Mouse (Mus musculus): ENCODE measurements around the gene Camk1d. TPM values are rescaled to one million over a fixed set of nuclear protein-coding genes. Genes with fewer than 3 reads are reported as not detected.

Gene Camk1d
- polyA plus RNA-seq, 1 experiment from 2014 or later: 2.0 TPM

DNA sequence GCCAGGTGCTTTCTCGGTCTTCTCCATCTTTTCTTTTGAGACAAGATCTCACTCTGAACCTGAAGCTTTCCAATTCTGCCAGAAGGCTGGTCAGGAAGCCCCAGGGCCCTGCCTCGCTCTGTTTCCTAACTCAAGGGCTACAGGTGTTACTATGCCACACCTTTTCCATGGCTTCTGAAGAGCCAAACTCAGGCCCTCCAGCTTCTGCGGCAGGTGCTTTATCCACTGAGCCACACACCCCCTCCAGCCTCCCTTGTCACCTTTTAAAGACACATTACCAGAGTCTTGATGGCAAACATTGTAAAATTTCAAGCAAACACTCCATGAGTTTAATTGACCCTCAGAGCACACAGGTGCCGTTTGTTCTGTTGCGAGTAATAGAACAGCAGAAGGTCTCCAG lies 17.7 kb upstream of the Camk1d start:
- DNase-seq (no peak), ATAC-seq (no peak)

GRCm38 (mm10) chr2:5730364-5730792 lies 16.1 kb upstream of the Camk1d start:
- no peak for ATAC-seq
- Histone ChIP-seq H3K27ac (ENCODE audit: low read depth) (no peak overlapping the region), H3K4me3 (ENCODE audit: low read depth, low read length) (no peak overlapping the region), H3K27me3 (ENCODE audit: insufficient read depth, low read length) (no peaks in the 10 kb centered on the region), H3K4me2 (ENCODE audit: low read depth, low read length) (no peak overlapping the region), H3K36me3 (replicated peaks; ENCODE audit: insufficient read depth, low read length) (no peaks in the 10 kb centered on the region), H3K9me3 (ENCODE audit: low read length) (no peaks in the 10 kb centered on the region), H3K4me1 (ENCODE audit: insufficient read depth) (no peaks in the 10 kb centered on the region), H3K9ac (replicated peaks) (no peak overlapping the region)
- DNase-seq: no peak
- TF ChIP-seq EP300 (IDR thresholded peaks at IDR 0.05; ENCODE audit: low read depth) (no peak), CTCF (IDR thresholded peaks at IDR 0.05; ENCODE audit: low read depth) (no peak)
- 70% methylated on average over 15 of the region's 15 CpGs for WGBS (ENCODE audit: insufficient replicate concordance)

More for the DNA sequence above, 17.7 kb upstream of the Camk1d start:
- H3K4me2 ChIP-seq (ENCODE audit: low read depth, low read length): no peak overlapping the region
- H3K9me3 ChIP-seq (ENCODE audit: low read length): no peaks in the 10 kb centered on the region
- H3K27ac ChIP-seq (ENCODE audit: low read depth): no peak overlapping the region
- H3K36me3 ChIP-seq (replicated peaks; ENCODE audit: insufficient read depth, low read length): no peaks in the 10 kb centered on the region
- TF ChIP-seq EP300 (IDR thresholded peaks at IDR 0.05; ENCODE audit: low read depth) (no peak), CTCF (IDR thresholded peaks at IDR 0.05; ENCODE audit: low read depth) (no peak)
- H3K27me3 ChIP-seq (ENCODE audit: insufficient read depth, low read length): no peaks in the 10 kb centered on the region
- H3K9ac ChIP-seq (replicated peaks): no peak overlapping the region
- H3K4me1 ChIP-seq (ENCODE audit: insufficient read depth): no peaks in the 10 kb centered on the region
- no peak overlapping the region for H3K4me3 ChIP-seq (ENCODE audit: low read depth, low read length)
- WGBS (ENCODE audit: insufficient replicate concordance): 76% methylated on average over 5 of the region's 5 CpGs

- Histone ChIP-seq H3K27ac (ENCODE audit: low read depth) (no peak overlapping the region), H3K9me3 (ENCODE audit: low read length) (no peaks in the 10 kb centered on the region), H3K9ac (replicated peaks) (no peak overlapping the region), H3K27me3 (ENCODE audit: insufficient read depth, low read length) (no peaks in the 10 kb centered on the region), H3K4me2 (ENCODE audit: low read depth, low read length) (no peak overlapping the region), H3K4me3 (ENCODE audit: low read depth, low read length) (no peak overlapping the region), H3K4me1 (ENCODE audit: insufficient read depth) (no peaks in the 10 kb centered on the region), H3K36me3 (replicated peaks; ENCODE audit: insufficient read depth, low read length) (no peaks in the 10 kb centered on the region)
- WGBS (ENCODE audit: insufficient replicate concordance): 57% methylated on average over 7 of the region's 7 CpGs
- TF ChIP-seq EP300 (IDR thresholded peaks at IDR 0.05; ENCODE audit: low read depth) (no peak), CTCF (IDR thresholded peaks at IDR 0.05; ENCODE audit: low read depth) (no peak)
- DNase-seq (no peak), ATAC-seq (no peak)
Observed at GRCm38 (mm10) chr2:5729931-5730330, 15.6 kb upstream of the Camk1d start.

- H3K27me3 ChIP-seq (ENCODE audit: insufficient read depth, low read length): no peaks in the 10 kb centered on the region
- DNase-seq (no peak), ATAC-seq (no peak)
- H3K9ac ChIP-seq (replicated peaks): no peak overlapping the region
- no peaks in the 10 kb centered on the region for H3K36me3 ChIP-seq (replicated peaks; ENCODE audit: insufficient read depth, low read length)
- WGBS (ENCODE audit: insufficient replicate concordance): 34% methylated on average over 8 of the region's 8 CpGs
- H3K9me3 ChIP-seq (ENCODE audit: low read length): no peaks in the 10 kb centered on the region
- no peak for TF ChIP-seq EP300 (IDR thresholded peaks at IDR 0.05; ENCODE audit: low read depth)
- no peak for TF ChIP-seq CTCF (IDR thresholded peaks at IDR 0.05; ENCODE audit: low read depth)
- no peak overlapping the region for H3K4me2 ChIP-seq (ENCODE audit: low read depth, low read length)
- H3K4me1 ChIP-seq (ENCODE audit: insufficient read depth): no peaks in the 10 kb centered on the region
- H3K4me3 ChIP-seq (ENCODE audit: low read depth, low read length): no peak overlapping the region
- no peak overlapping the region for H3K27ac ChIP-seq (ENCODE audit: low read depth)
Observed at GRCm38 (mm10) chr2:5725028-5725701, 10.8 kb upstream of the Camk1d start.

DNA sequence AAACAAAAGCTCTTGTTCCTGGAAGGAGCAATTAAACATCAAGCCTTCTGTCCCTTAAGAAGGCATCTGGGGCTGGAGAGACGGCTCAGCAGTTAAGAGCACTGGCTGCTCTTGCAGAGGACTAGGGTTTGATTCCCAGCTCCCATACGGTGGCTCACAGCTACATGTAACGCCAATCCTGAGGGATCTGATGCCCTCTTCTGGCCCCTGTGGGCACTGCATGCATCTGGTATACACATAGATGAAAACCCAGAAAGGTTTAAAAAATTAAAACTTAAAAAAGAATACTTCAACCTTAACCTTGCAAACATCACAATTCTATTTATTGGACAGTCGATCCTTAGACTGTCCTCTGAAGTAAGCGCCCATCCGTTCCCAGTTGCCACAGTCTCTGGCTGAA lies 3.4 kb upstream of the Camk1d start:
- 90% methylated on average over 6 of the region's 6 CpGs for WGBS (ENCODE audit: insufficient replicate concordance)
- no peaks in the 10 kb centered on the region for H3K27me3 ChIP-seq (ENCODE audit: insufficient read depth, low read length)
- H3K9me3 ChIP-seq (ENCODE audit: low read length): 0 out of 2 replicates have a peak, but pooled peaks cover 3% of the 10 kb centered on the region
- H3K4me1 ChIP-seq (ENCODE audit: insufficient read depth): peaks cover 14% of the 10 kb centered on the region
- no peak overlapping the region for H3K4me3 ChIP-seq (ENCODE audit: low read depth, low read length)
- H3K4me2 ChIP-seq (ENCODE audit: low read depth, low read length): no peak overlapping the region
- no peaks in the 10 kb centered on the region for H3K36me3 ChIP-seq (replicated peaks; ENCODE audit: insufficient read depth, low read length)
- no peak overlapping the region for H3K27ac ChIP-seq (ENCODE audit: low read depth)
- H3K9ac ChIP-seq (replicated peaks): no peak overlapping the region
- TF ChIP-seq CTCF (IDR thresholded peaks at IDR 0.05; ENCODE audit: low read depth) (peak; percentile 27; the same call in 1 of the 2 replicates), EP300 (IDR thresholded peaks at IDR 0.05; ENCODE audit: low read depth) (no peak)
- no peak for ATAC-seq
- no peak for DNase-seq

DNA sequence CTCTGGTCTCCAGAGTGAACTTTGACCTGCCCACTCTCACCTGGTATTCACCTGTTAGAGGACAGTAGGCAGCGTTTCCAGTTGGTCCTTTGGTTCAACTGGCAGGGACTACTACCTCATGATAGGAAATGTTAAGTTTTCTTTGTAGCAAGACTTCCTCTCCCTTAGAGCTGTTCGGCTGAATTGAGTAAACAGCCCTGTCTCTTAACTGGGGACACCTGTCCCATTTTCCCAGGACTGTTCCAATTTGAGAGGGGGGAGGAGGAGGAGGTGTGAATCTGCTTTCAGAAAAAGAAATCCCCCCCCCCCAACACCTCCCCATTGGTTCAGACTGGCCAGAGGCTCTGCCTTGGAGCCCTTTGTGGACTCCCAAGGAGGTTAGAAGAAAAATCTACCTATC lies 1.2 kb upstream of the Camk1d start:
- H3K27ac ChIP-seq (ENCODE audit: low read depth): no peak overlapping the region
- H3K9me3 ChIP-seq (ENCODE audit: low read length): 0 out of 2 replicates have a peak, but pooled peaks cover 3% of the 10 kb centered on the region
- H3K27me3 ChIP-seq (ENCODE audit: insufficient read depth, low read length): no peaks in the 10 kb centered on the region
- no peaks in the 10 kb centered on the region for H3K36me3 ChIP-seq (replicated peaks; ENCODE audit: insufficient read depth, low read length)
- WGBS (ENCODE audit: insufficient replicate concordance): 29% methylated on average over 2 of the region's 2 CpGs
- no peak overlapping the region for H3K9ac ChIP-seq (replicated peaks)
- DNase-seq (no peak), ATAC-seq (no peak)
- no peak for TF ChIP-seq CTCF (IDR thresholded peaks at IDR 0.05; ENCODE audit: low read depth)
- TF ChIP-seq EP300 (IDR thresholded peaks at IDR 0.05; ENCODE audit: low read depth): no peak
- no peak overlapping the region for H3K4me3 ChIP-seq (ENCODE audit: low read depth, low read length)
- H3K4me2 ChIP-seq (ENCODE audit: low read depth, low read length): peak overlapping the region; percentile 92; the same call in 1 of the 2 replicates
- H3K4me1 ChIP-seq (ENCODE audit: insufficient read depth): peaks cover 14% of the 10 kb centered on the region
